Mouse (Mus musculus) right cerebral cortex, adult 2 months (tissue): ENCODE measurements around the gene Chd2.
"Not testable (repeated sequence)": the region's sequence is repeated elsewhere in the genome, so short reads cannot be mapped to it uniquely, and the experiment has no call there.

Experiments
- DNase-seq, 2 experiments: peaks; one replicate each; pipeline ENCODE4 v3.0.0; 2021 to 2022; ENCODE audit warnings: low spot score in 2 of 2

Gene Chd2

DNA sequence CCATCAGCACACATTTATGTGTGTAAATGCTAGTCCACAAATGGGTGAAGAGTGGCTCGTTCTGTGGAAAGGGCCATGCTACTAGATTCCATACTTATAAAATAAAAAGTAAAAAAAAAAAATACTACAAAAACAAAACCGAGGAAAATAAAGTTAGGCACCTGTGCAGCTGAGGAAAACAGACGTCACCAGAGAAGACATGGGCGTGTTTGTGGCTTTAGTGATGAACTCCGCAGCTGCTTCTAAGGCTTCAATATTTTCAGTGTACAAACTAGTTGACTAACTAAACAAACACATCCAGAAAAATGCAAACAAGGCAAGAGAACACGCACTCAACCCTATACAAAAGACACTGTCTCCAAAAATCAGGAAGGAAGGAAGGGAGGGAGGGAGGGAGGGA lies 18.4 kb downstream of the Chd2 start:
- DNase-seq = no peak

GRCm38 (mm10) chr7:73521277-73522193 lies 20.1 kb downstream of the Chd2 start:
- no peak for DNase-seq

GRCm38 (mm10) chr7:73520231-73520630 lies 21.4 kb downstream of the Chd2 start:
- DNase-seq = no peak

GRCm38 (mm10) chr7:73519060-73519796 lies 22.4 kb downstream of the Chd2 start:
- no peak for DNase-seq

- not testable (repeated sequence) for DNase-seq
Measured at GRCm38 (mm10) chr7:73518373-73518980, 23.2 kb downstream of the Chd2 start.

GRCm38 (mm10) chr7:73517432-73518054 lies 24.1 kb downstream of the Chd2 start:
- no peak for DNase-seq

GRCm38 (mm10) chr7:73516820-73517219 lies 24.8 kb downstream of the Chd2 start:
- no peak for DNase-seq

DNA sequence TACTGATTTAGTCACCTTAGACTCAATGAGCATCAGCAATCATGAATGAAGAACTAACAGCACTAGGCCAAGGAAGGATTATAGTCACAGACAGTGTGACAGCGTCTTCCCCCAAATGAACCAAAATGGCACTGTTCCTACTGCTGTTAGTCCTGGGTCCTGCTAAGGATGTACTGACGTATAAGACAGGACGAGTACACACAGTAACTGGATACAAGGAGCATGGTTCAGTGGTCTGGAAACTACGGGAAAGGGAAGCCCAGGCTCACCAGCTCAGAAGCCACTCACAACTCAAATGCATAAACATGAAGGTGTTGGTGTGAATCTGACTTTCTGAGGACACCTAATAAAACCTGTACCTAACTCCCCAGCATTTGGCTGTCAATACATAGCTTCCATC lies 27.1 kb downstream of the Chd2 start:
- DNase-seq = no peak

- DNase-seq = no peak
Measured at GRCm38 (mm10) chr7:73512422-73512821, 29.2 kb downstream of the Chd2 start.

- no peak for DNase-seq
Measured at GRCm38 (mm10) chr7:73508688-73509087, 32.9 kb downstream of the Chd2 start.

GRCm38 (mm10) chr7:73507491-73507890 lies 34.1 kb downstream of the Chd2 start:
- no peak for DNase-seq

- no peak for DNase-seq
Measured at GRCm38 (mm10) chr7:73506852-73507251, 34.8 kb downstream of the Chd2 start.

DNA sequence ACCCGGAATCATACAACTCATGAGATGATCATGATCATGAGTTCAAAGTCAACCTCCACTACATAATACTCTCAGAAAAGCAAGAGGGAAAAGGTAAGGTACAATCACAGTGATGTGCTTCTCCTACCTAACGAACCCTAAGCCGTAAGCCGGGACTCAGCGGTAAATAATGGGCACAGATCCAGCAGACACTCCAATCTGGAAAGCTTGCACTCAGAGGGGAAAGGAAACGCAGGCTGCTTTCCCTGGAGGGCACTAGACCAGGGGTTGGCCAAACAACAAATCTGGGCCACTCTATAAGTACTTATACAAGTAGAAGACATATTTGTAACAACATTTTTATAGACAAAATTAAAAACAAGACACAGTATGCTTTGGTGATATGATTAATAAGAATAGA lies 36.4 kb downstream of the Chd2 start:
- DNase-seq = no peak

GRCm38 (mm10) chr7:73498200-73498599 lies 43.4 kb downstream of the Chd2 start:
- DNase-seq = no peak

DNA sequence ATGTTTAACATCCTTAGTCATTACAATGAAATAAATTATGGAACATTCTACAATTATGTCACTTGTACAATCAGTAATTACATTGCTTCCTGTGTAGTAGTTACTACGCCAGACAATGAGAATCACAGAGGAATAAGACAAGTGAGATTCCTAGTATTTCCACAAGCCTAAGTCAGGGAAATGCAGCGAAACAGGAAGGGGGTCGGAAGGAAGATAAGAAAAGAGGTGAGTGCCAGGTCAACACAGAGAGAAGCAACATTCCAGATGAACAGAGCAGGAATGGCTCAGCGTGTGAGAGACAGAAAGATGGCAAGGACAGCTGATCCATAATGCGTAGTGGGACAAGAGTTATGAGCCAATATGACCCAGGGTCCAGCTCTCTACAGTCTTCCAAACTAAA lies 52.4 kb downstream of the Chd2 start:
- DNase-seq = no peak

- no peak for DNase-seq
Measured at GRCm38 (mm10) chr7:73481094-73481493, 60.5 kb downstream of the Chd2 start.

GRCm38 (mm10) chr7:73479506-73479905 lies 62.1 kb downstream of the Chd2 start:
- no peak for DNase-seq

GRCm38 (mm10) chr7:73478157-73479058 lies 63.2 kb downstream of the Chd2 start:
- DNase-seq = no peak

DNA sequence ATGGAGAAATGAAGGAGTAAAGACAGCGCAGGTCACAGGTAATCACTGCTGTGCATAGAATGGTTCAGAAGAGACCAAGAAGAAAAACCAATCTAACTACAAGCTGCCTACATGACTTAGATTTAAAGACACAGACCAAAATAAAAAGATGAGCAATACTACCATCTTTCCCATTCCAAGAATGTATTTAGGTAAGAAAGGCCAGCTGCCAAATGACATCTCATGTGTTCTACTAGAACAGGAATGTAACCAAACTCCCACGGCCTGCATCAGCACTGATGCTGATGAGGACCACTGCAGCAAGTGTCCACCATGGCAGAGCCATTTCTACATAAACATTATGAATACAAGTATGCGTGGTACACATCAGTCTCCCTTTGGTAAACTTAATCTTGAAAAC lies 73.9 kb downstream of the Chd2 start:
- no peak for DNase-seq

- no peak for DNase-seq
Measured at GRCm38 (mm10) chr7:73463546-73463945, 78.1 kb downstream of the Chd2 start.

DNA sequence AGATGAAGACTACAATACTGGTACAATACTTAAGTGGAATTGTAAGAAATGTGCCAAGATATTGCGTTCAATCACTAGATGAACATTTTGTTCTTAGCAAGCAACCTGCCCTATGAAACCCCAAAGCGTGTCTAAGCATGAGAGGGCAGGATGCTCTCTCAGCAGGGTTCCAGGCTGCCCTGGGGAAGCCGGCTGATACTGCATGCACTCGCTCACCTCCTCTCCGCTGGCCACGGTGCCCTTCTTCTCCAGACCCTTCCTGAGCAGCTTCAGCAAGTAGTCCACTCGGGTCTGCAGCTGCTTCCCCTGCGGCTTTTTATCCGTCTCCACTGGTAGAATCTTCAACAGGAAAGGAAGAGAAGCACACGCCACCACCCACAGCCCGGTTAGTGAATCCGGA lies 87.5 kb downstream of the Chd2 start:
- DNase-seq = no peak
